8 mouse cellular contexts compared by ENCODE assay signal in genomic region chr2:61812536-61812935, GRCm38 (mm10). TPM values are rescaled to one million over a fixed set of nuclear protein-coding genes. Genes with fewer than 3 reads are reported as not detected.
A peak's percentile ranks its signal among the peaks of the same experiment; 100 is the strongest.
DNase-seq lines count a peak whose midpoint lies in the region; ATAC-seq and TF ChIP-seq lines count a peak whose summit lies in the region.

No protein-coding gene starts in this region.

- peaks cover 17% of the 10 kb centered on the region for H3K4me1 ChIP-seq in testis, adult 2 months (ENCODE audit: control insufficient read depth, insufficient read depth, low read length)
- H3K4me1 ChIP-seq in liver, embryonic 15.5 days (replicated peaks) = peaks cover 24% of the 10 kb centered on the region
- H3K4me1 ChIP-seq in stomach, postnatal 0 days (replicated peaks; ENCODE audit: control insufficient read depth, insufficient read depth) = no peaks in the 10 kb centered on the region; the same call in 1 of the 2 replicates

- no peak for ATAC-seq in liver, embryonic 15.5 days (ENCODE audit: insufficient read depth)
- ATAC-seq in stomach, postnatal 0 days (ENCODE audit: low FRiP score, low TSS enrichment) = no peak

- DNase-seq in embryo, embryonic 10.5 days (ENCODE audit: low spot score) = peak; percentile 46
- no peak for DNase-seq in embryo, embryonic 11 days
- no peak for DNase-seq in testis, postnatal 14 days (ENCODE audit: low spot score)
- DNase-seq in stomach, postnatal 0 days (ENCODE audit: low spot score) = no peak
- DNase-seq in urinary bladder, postnatal 10 days (ENCODE audit: low spot score) = no peak
- no peak for DNase-seq in thymus, postnatal 14 days

- no peaks in the 10 kb centered on the region for H3K36me3 ChIP-seq in testis, adult 2 months (ENCODE audit: control insufficient read depth, insufficient read depth, low read length)
- H3K36me3 ChIP-seq in liver, embryonic 15.5 days (replicated peaks) = no peaks in the 10 kb centered on the region
- H3K36me3 ChIP-seq in stomach, postnatal 0 days (ENCODE audit: control insufficient read depth, insufficient read depth, low read length) = no peaks in the 10 kb centered on the region

- H3K27ac ChIP-seq in testis, adult 2 months (ENCODE audit: control insufficient read depth, insufficient read depth, low read depth, low read length) = no peak overlapping the region
- no peak overlapping the region for H3K27ac ChIP-seq in liver, embryonic 15.5 days (replicated peaks)
- H3K27ac ChIP-seq in stomach, postnatal 0 days (replicated peaks) = no peak overlapping the region

- TF ChIP-seq EP300 in stomach, postnatal 0 days (optimal IDR thresholded peaks at IDR 0.05) = no peak

- peak overlapping the region; percentile 95 for H3K4me3 ChIP-seq in testis, adult 2 months (ENCODE audit: control insufficient read depth, low read depth, low read length)
- peak overlapping the region; percentile 43 for H3K4me3 ChIP-seq in liver, embryonic 15.5 days (replicated peaks)
- H3K4me3 ChIP-seq in stomach, postnatal 0 days (ENCODE audit: low read depth, low read length) = peak overlapping the region; percentile 45

- TF ChIP-seq POLR2A in testis, adult 2 months (IDR thresholded peaks at IDR 0.05; ENCODE audit: control insufficient read depth, low read depth, low read length) = no peak

- peak overlapping the region; percentile 66 for H3K4me2 ChIP-seq in liver, embryonic 15.5 days
- peak overlapping the region; percentile 81 for H3K4me2 ChIP-seq in stomach, postnatal 0 days (replicated peaks; ENCODE audit: low read depth)

- no peaks in the 10 kb centered on the region for H3K9me3 ChIP-seq in liver, embryonic 15.5 days (replicated peaks)
- no peaks in the 10 kb centered on the region for H3K9me3 ChIP-seq in stomach, postnatal 0 days (ENCODE audit: control insufficient read depth, low read length)

- H3K9ac ChIP-seq in liver, embryonic 15.5 days = no peak overlapping the region
- no peak overlapping the region for H3K9ac ChIP-seq in stomach, postnatal 0 days (ENCODE audit: low read length)

- no peak for TF ChIP-seq CTCF in testis, adult 2 months (IDR thresholded peaks at IDR 0.05; ENCODE audit: control insufficient read depth, insufficient read depth, insufficient replicate concordance, low read depth, low read length)
- TF ChIP-seq CTCF in stomach, postnatal 0 days (IDR thresholded peaks at IDR 0.05; ENCODE audit: low read depth) = no peak

- no peaks in the 10 kb centered on the region for H3K27me3 ChIP-seq in testis, adult 2 months (ENCODE audit: control insufficient read depth, insufficient read depth, low read length)
- H3K27me3 ChIP-seq in liver, embryonic 15.5 days = peaks cover 96% of the 10 kb centered on the region
- peaks cover 32% of the 10 kb centered on the region; the same call in 1 of the 2 replicates for H3K27me3 ChIP-seq in stomach, postnatal 0 days (ENCODE audit: control insufficient read depth, insufficient read depth, low read length)

- WGBS in liver, embryonic 15.5 days (ENCODE audit: insufficient replicate concordance) = 2% methylated on average over 12 of the region's 12 CpGs
- 10% methylated on average over 12 of the region's 12 CpGs for WGBS in stomach, postnatal 0 days

RNA-seq across cellular contexts. Expression of gene Tbr1, which starts 9.8 kb away (rescaled TPM):
- polyA plus RNA-seq in testis, adult 2 months (2012; rRNA removed) = 0.68 and 0.89 TPM in 2 replicates
- polyA plus RNA-seq in liver, embryonic 15.5 days (2015; fragmentation: Nextera tagmentation; extraction: Ambion mirVana) = 0.03 TPM in 1 of 2 replicates, not detected in the other
- polyA plus RNA-seq in stomach, postnatal 0 days (2015; fragmentation: Nextera tagmentation; extraction: Ambion mirVana) = not detected in 2 replicates

Comparison
In these comparisons a context has a peak if more than half of its experiments do, and no peak if none do; other contexts are left out.
1. H3K4me3 ChIP-seq: peak in every context shown above with its lines; median percentile 95 in testis, adult 2 months; 45 in stomach, postnatal 0 days; 43 in liver, embryonic 15.5 days.